Comparison of ENCODE assay signal across 7 mouse cellular contexts in genomic region chr3:52955481-52956019, GRCm38 (mm10).
A peak's percentile ranks its signal among the peaks of the same experiment; 100 is the strongest.
DNase-seq lines count a peak whose midpoint lies in the region; TF ChIP-seq lines count a peak whose summit lies in the region.

No protein-coding gene starts in this region.

- TF ChIP-seq POLR2A in kidney, adult 2 months (IDR thresholded peaks at IDR 0.05; ENCODE audit: low read depth, low read length) = no peak

- no peak for TF ChIP-seq CTCF in kidney, adult 2 months (conservative IDR thresholded peaks at IDR 0.05; ENCODE audit: insufficient read depth, insufficient read length, low read depth, low read length)

- H3K27ac ChIP-seq in kidney, adult 2 months (ENCODE audit: insufficient read depth, low read depth, low read length) = peak overlapping the region; percentile 82

- no peaks in the 10 kb centered on the region for H3K4me1 ChIP-seq in kidney, adult 2 months (ENCODE audit: control insufficient read depth, insufficient read depth, low read length)

- H3K27me3 ChIP-seq in kidney, adult 2 months (replicated peaks; ENCODE audit: control insufficient read depth, insufficient read depth, low read length) = no peaks in the 10 kb centered on the region

- WGBS in kidney, adult 2 months = 16% methylated on average over 10 of the region's 10 CpGs

- no peaks in the 10 kb centered on the region for H3K36me3 ChIP-seq in kidney, adult 2 months (ENCODE audit: control insufficient read depth, insufficient read depth, low read length)

- DNase-seq in embryo, embryonic 10 days (ENCODE audit: low spot score) = peak; percentile 56
- DNase-seq in heart, adult 18-20 months = peak; percentile 49 to 57
- peak; percentile 83 for DNase-seq in kidney, adult 2 months
- peak; percentile 57 for DNase-seq in lung, postnatal 14 days
- DNase-seq in cerebellum, adult 9-10 months = no peak
- DNase-seq in frontal cortex, postnatal 36 days (ENCODE audit: low spot score in 2 of 2) = no peak
- DNase-seq in left cerebral cortex, adult 18-20 months (ENCODE audit: low spot score in 2 of 2) = no peak

- H3K4me3 ChIP-seq in kidney, adult 2 months (ENCODE audit: insufficient read depth, low read depth, low read length) = no peak overlapping the region

Comparison
In these comparisons a context has a peak if more than half of its experiments do, and no peak if none do; other contexts are left out.
1. DNase-seq: peak in embryo, embryonic 10 days (single experiment), heart, adult 18-20 months (2 of 2), kidney, adult 2 months (single experiment) and lung, postnatal 14 days (single experiment); none in cerebellum, adult 9-10 months (single experiment), frontal cortex, postnatal 36 days (0 of 2) and left cerebral cortex, adult 18-20 months (0 of 2).